Mouse (Mus musculus): ENCODE data around the gene Tnik.

The Tnik gene

GRCm38 (mm10) chr3:28638957-28639356 lies 375.9 kb downstream of the Tnik start:
- peak in 1 of 2 experiments; percentile 23 for DNase-seq

- DNase-seq, result no peak
Measured at GRCm38 (mm10) chr3:28643252-28643947, 380.4 kb downstream of the Tnik start.

GRCm38 (mm10) chr3:28652574-28652973 lies 389.6 kb downstream of the Tnik start:
- DNase-seq, result no peak

GRCm38 (mm10) chr3:28653043-28653442 lies 390.0 kb downstream of the Tnik start:
- DNase-seq, result no peak

- DNase-seq, result no peak
Measured at GRCm38 (mm10) chr3:28654740-28655139, 391.7 kb downstream of the Tnik start.

- no peak for DNase-seq
Measured at GRCm38 (mm10) chr3:28658349-28658748, 395.3 kb downstream of the Tnik start.

GRCm38 (mm10) chr3:28680851-28681250 lies 417.8 kb downstream of the Tnik start:
- DNase-seq, result no peak

- DNase-seq, result no peak
Measured at GRCm38 (mm10) chr3:28681866-28682265, 418.9 kb downstream of the Tnik start.

- no peak for DNase-seq
Measured at GRCm38 (mm10) chr3:28682411-28682810, 419.4 kb downstream of the Tnik start.

GRCm38 (mm10) chr3:28685510-28685909 lies 422.5 kb downstream of the Tnik start:
- DNase-seq, result no peak

GRCm38 (mm10) chr3:28694811-28695210 lies 431.8 kb downstream of the Tnik start:
- DNase-seq, result no peak

GRCm38 (mm10) chr3:28695608-28696007 lies 432.6 kb downstream of the Tnik start:
- no peak for DNase-seq

- DNase-seq, result no peak
Measured at GRCm38 (mm10) chr3:28696162-28696561, 433.1 kb downstream of the Tnik start.

GRCm38 (mm10) chr3:28697797-28698196 lies 434.8 kb downstream of the Tnik start, which contains the start of gene Slc2a2:
Slc2a2 (plus strand) TSS chr3:28697903.
- DNase-seq, result no peak

- DNase-seq, result no peak
Measured at GRCm38 (mm10) chr3:28699601-28700000, 436.6 kb downstream of the Tnik start.

- DNase-seq, result no peak
Measured at GRCm38 (mm10) chr3:28705522-28706137, 442.6 kb downstream of the Tnik start.

- no peak for DNase-seq
Measured at GRCm38 (mm10) chr3:28706736-28707135, 443.7 kb downstream of the Tnik start.

GRCm38 (mm10) chr3:28709740-28710139 lies 446.7 kb downstream of the Tnik start:
- no peak for DNase-seq

GRCm38 (mm10) chr3:28713913-28714698 lies 451.1 kb downstream of the Tnik start:
- no peak for DNase-seq

- DNase-seq, result no peak
Measured at GRCm38 (mm10) chr3:28718521-28718920, 455.5 kb downstream of the Tnik start.

- no peak for DNase-seq
Measured at GRCm38 (mm10) chr3:28721218-28721617, 458.2 kb downstream of the Tnik start.

GRCm38 (mm10) chr3:28721838-28722237 lies 458.8 kb downstream of the Tnik start:
- DNase-seq, result no peak

- DNase-seq, result no peak
Measured at GRCm38 (mm10) chr3:28722531-28722930, 459.5 kb downstream of the Tnik start.

- no peak for DNase-seq
Measured at GRCm38 (mm10) chr3:28723534-28723933, 460.5 kb downstream of the Tnik start.
